Mouse (Mus musculus) CH12.LX (cell line): ENCODE measurements around the gene Grk5.

Source experiments
- CTCF ChIP-seq, 2 experiments: IDR thresholded peaks in 1 of 2; conservative IDR thresholded peaks in 1 of 2; 2 replicates each; pipeline ENCODE4 v1.5.1; 2011 to 2012; ENCODE audit warnings: low read depth in 2 of 2, low read length in 2 of 2, improper control_type of control experiment in 1 of 2, inconsistent platforms in 1 of 2, mild to moderate bottlenecking in 1 of 2, moderate library complexity in 1 of 2
- IRF4 ChIP-seq: IDR thresholded peaks from 2 replicates; pipeline ENCODE4 v1.6.1; 2014; ENCODE audit warnings: low read depth, mild to moderate bottlenecking, inconsistent platforms, low read length, improper control_type of control experiment
- JUN ChIP-seq: IDR thresholded peaks from 2 replicates; pipeline ENCODE4 v1.6.1; 2011; ENCODE audit warnings: low read depth, mild to moderate bottlenecking, low read length, improper control_type of control experiment, moderate library complexity; ENCODE audit not compliant: insufficient read depth
- MAFK ChIP-seq: IDR thresholded peaks from 2 replicates; pipeline ENCODE4 v1.6.1; 2011; ENCODE audit warnings: low read length, improper control_type of control experiment; ENCODE audit not compliant: insufficient replicate concordance
- POLR2A ChIP-seq: IDR thresholded peaks from 2 replicates; pipeline ENCODE4 v1.6.1; 2011; ENCODE audit warnings: low read depth, mild to moderate bottlenecking, improper control_type of control experiment, low read length
- POLR2AphosphoS2 ChIP-seq: IDR thresholded peaks from 2 replicates; pipeline ENCODE4 v1.6.1; 2011; ENCODE audit warnings: low read depth, low read length, improper control_type of control experiment
- RAD21 ChIP-seq: IDR thresholded peaks from 2 replicates; pipeline ENCODE4 v1.6.1; 2011; ENCODE audit warnings: low read depth, mild to moderate bottlenecking, low read length, improper control_type of control experiment, moderate library complexity
- SIN3A ChIP-seq: IDR thresholded peaks from 2 replicates; pipeline ENCODE4 v1.6.1; 2012; ENCODE audit warnings: low read length, improper control_type of control experiment, inconsistent platforms
- SMC3 ChIP-seq: IDR thresholded peaks from 2 replicates; pipeline ENCODE4 v1.6.1; 2011; ENCODE audit warnings: low read depth, low read length, improper control_type of control experiment
- USF2 ChIP-seq: conservative IDR thresholded peaks from 2 replicates; pipeline ENCODE4 v1.6.1; 2011; ENCODE audit warnings: low read depth, low read length, improper control_type of control experiment
- ZC3H11A ChIP-seq: IDR thresholded peaks from 2 replicates; pipeline ENCODE4 v1.6.1; 2012; ENCODE audit warnings: low read depth, mild to moderate bottlenecking, inconsistent platforms, low read length, improper control_type of control experiment
- ZMIZ1 ChIP-seq: IDR thresholded peaks from 2 replicates; pipeline ENCODE4 v1.6.1; 2012; ENCODE audit warnings: low read depth, mild to moderate bottlenecking, inconsistent platforms, low read length, improper control_type of control experiment

DNA sequence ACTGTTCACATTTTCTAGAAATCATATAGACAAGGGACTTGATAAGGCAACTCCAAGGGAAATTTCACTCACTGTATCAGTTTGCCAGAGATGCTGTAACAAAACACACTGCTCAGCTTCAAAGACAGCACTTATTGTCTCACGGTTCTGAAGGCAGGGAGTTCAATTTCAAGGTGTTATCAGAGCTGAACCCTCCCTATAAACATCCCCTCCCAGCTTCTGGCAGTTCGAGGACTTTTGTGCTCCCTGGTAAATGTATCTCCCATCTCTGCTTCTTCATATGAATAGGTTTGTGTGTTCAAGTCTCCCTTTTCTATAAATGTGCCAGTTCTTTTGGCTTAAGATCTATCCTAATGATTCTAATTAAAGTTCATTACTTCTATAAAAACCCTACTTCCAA, 105.3 kb downstream of the Grk5 start:
- TF ChIP-seq JUN (no peak), CTCF (conservative IDR thresholded peaks at IDR 0.05 in 1 of 2, IDR thresholded peaks at IDR 0.05 in 1 of 2; ENCODE audit: low read depth in 2 of 2, low read length in 2 of 2) (no peak), POLR2A (no peak), MAFK (no peak), POLR2AphosphoS2 (no peak), RAD21 (no peak), ZMIZ1 (no peak), IRF4 (no peak), SIN3A (no peak), USF2 (no peak), ZC3H11A (no peak), SMC3 (no peak)
